Comparison of ENCODE assay signal across 8 mouse cellular contexts in the genomic region with DNA sequence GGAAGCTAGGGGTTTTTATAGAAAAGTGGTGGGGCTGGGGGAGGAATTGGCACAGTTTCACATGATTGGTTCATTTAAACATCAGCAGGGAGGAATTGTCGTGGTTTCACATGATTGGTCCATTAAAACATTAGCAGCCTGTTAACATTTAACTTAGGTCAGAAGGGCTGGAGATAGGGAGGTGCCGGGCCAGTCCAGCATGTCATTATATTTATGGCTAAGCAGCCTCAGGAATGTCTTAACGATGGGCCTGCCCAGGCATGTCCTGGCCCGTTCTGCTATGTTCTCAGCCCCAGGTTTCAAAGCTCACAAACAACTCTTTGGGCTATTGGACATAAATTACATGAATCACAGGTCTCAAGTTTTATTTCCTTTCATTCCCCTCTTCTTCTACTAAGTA. TPM values are rescaled to one million over a fixed set of nuclear protein-coding genes. Genes with fewer than 3 reads are reported as not detected.
A peak's percentile ranks its signal among the peaks of the same experiment; 100 is the strongest.
DNase-seq lines count a peak whose midpoint lies in the region; ATAC-seq lines count a peak whose summit lies in the region.
"Not testable (repeated sequence)": the region's sequence is repeated elsewhere in the genome, so short reads cannot be mapped to it uniquely, and the experiment has no call there.

No protein-coding gene starts in this region.

- not testable (repeated sequence) for H3K4me2 ChIP-seq in kidney, embryonic 14.5 days (replicated peaks; ENCODE audit: low read depth, low read length)

- H3K36me3 ChIP-seq in kidney, embryonic 14.5 days (ENCODE audit: control insufficient read depth, insufficient read depth, low read length) = not testable (repeated sequence)

- 5% methylated on average over 4 of the region's 4 CpGs for WGBS in kidney, embryonic 14.5 days

- not testable (repeated sequence) for H3K9me3 ChIP-seq in kidney, embryonic 14.5 days (ENCODE audit: control insufficient read depth, low read length)

- not testable (repeated sequence) for H3K27ac ChIP-seq in kidney, embryonic 14.5 days (ENCODE audit: low read depth, low read length)

- peak; percentile 45 for DNase-seq in NIH3T3 (ENCODE audit: low read depth)
- peak; percentile 6 for DNase-seq in embryo, embryonic 10.5 days (ENCODE audit: low spot score)
- DNase-seq in forelimb bud, embryonic 11.5 days (ENCODE audit: low read depth, low spot score) = peak; percentile 8
- peak; percentile 14 for DNase-seq in kidney, adult 18-20 months
- peak; percentile 40 for DNase-seq in kidney, postnatal 10 days
- peak; percentile 32 to 56 for DNase-seq in kidney, postnatal 4 days
- DNase-seq in urinary bladder, adult 2 months (ENCODE audit: low spot score) = peak; percentile 25

- H3K4me3 ChIP-seq in kidney, embryonic 14.5 days (ENCODE audit: low read length) = not testable (repeated sequence)

- H3K4me1 ChIP-seq in kidney, embryonic 14.5 days (ENCODE audit: control insufficient read depth, insufficient read depth, low read length) = not testable (repeated sequence)

- not testable (repeated sequence) for H3K9ac ChIP-seq in kidney, embryonic 14.5 days (ENCODE audit: low read depth, low read length)

- not testable (repeated sequence) for H3K27me3 ChIP-seq in kidney, embryonic 14.5 days (ENCODE audit: control insufficient read depth, insufficient read depth, low read length)

- peak; percentile 92; the same call in 1 of the 2 replicates for ATAC-seq in kidney, embryonic 14.5 days (ENCODE audit: low FRiP score, low TSS enrichment)

RNA-seq across cellular contexts. Expression of gene Atxn7l3b, which starts 33.4 kb away (rescaled TPM):
- polyA plus RNA-seq in kidney, embryonic 14.5 days (2014; fragmentation: Nextera tagmentation; extraction: Ambion mirVana) = 161 and 171 TPM in 2 replicates
- polyA plus RNA-seq in urinary bladder, adult 2 months (2012; rRNA removed) = 40.0 and 45.1 TPM in 2 replicates
